Mouse (Mus musculus) forebrain, embryonic 15.5 days (tissue): Measurements from ENCODE around the gene Raly. TPM values are rescaled to one million over a fixed set of nuclear protein-coding genes. Genes with fewer than 3 reads are reported as not detected.

Experiments
- ATAC-seq: fragments of 200-750 bp; cut with Nextera tagmentation; replicated peaks from 2 replicates; pipeline ENCODE4 v1.8.0; 2017; ENCODE audit warnings: mild to moderate bottlenecking, moderate TSS enrichment, moderate library complexity
- H3K27ac ChIP-seq: fragments of 300-500 bp; sonication (generic); replicated peaks from 2 replicates; pipeline ENCODE4 v1.5.1; 2015; ENCODE audit warnings: mild to moderate bottlenecking, inconsistent platforms
- H3K27me3 ChIP-seq: fragments of 300-500 bp; sonication (generic); 2 replicates; pipeline ENCODE4 v1.6.1; 2015; ENCODE audit warnings: inconsistent platforms
- H3K36me3 ChIP-seq: fragments of 300-500 bp; sonication (generic); 2 replicates; pipeline ENCODE4 v1.6.1; 2015; ENCODE audit warnings: mild to moderate bottlenecking, inconsistent platforms
- H3K4me1 ChIP-seq: fragments of 300-500 bp; sonication (generic); 2 replicates; pipeline ENCODE4 v1.6.1; 2015; ENCODE audit warnings: inconsistent platforms
- H3K4me2 ChIP-seq: fragments of 300-500 bp; sonication (generic); replicated peaks from 2 replicates; pipeline ENCODE4 v1.6.1; 2015; ENCODE audit warnings: mild to moderate bottlenecking, inconsistent platforms
- H3K4me3 ChIP-seq: fragments of 300-500 bp; sonication (generic); 2 replicates; pipeline ENCODE4 v1.5.1; 2015; ENCODE audit warnings: mild to moderate bottlenecking, inconsistent platforms
- H3K9ac ChIP-seq: fragments of 300-500 bp; sonication (generic); replicated peaks from 2 replicates; pipeline ENCODE4 v1.6.1; 2015; ENCODE audit warnings: mild to moderate bottlenecking, inconsistent platforms
- H3K9me3 ChIP-seq: fragments of 300-500 bp; sonication (generic); 2 replicates; pipeline ENCODE4 v1.6.1; 2016; ENCODE audit warnings: inconsistent platforms
- WGBS: fragments of 180-500 bp; shearing (Covaris S2); methylation state at CpG from one replicate; pipeline ENCODE4 v1.1.7; 2015; ENCODE audit warnings: mixed read lengths; 5-methylcytosine and 5-hydroxymethylcytosine counted together
- polyA plus RNA-seq: library from polyadenylated mRNA; unstranded; fragments of >200 nt; fragmentation: Nextera tagmentation; extraction: Ambion mirVana; gene quantifications from 2 replicates; pipeline ENCODE4 v1.2.1, GENCODE M21; 2015

The Raly gene
- polyA plus RNA-seq, 1 experiment from 2014 or later: 38.2 TPM

DNA sequence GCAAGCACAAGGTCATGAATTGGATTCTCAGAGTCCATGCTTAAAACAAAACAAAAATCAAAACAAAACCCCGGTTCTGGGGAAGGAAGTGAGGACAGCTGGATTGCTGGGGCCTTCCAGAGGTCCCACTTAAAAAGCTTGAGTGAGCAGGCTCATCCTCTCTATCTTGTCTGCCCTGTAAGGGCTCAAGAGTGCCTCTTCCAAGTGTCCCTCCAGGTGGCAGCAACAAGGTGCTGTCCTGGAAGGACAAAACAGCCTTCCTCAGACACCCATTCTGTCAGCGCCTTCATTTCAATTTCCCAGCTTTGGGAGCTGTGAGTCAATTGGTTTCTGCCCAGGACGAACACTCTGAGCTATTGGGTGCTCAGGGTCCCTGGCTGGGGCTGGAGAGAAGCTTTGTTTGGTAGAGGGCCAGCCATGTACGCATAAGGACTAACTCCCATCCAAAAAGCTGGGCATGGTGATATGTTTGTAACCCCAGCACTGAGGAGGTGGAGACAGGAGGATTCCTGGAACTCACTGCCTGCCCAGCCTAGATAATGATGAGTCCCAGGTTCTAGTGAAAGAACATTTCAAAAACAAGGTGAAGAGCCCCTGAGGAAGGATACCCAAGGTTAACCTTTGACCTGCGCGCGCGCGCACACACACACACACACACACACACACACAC lies 25.9 kb upstream of the Raly start:
- Histone ChIP-seq H3K4me3 (no peak overlapping the region), H3K9me3 (no peaks in the 10 kb centered on the region), H3K27ac (no peak overlapping the region), H3K4me2 (no peak overlapping the region), H3K9ac (no peak overlapping the region), H3K4me1 (no peaks in the 10 kb centered on the region), H3K36me3 (no peaks in the 10 kb centered on the region), H3K27me3 (no peaks in the 10 kb centered on the region)
- no peak for ATAC-seq
- WGBS: 80% methylated on average over 9 of the region's 9 CpGs

DNA sequence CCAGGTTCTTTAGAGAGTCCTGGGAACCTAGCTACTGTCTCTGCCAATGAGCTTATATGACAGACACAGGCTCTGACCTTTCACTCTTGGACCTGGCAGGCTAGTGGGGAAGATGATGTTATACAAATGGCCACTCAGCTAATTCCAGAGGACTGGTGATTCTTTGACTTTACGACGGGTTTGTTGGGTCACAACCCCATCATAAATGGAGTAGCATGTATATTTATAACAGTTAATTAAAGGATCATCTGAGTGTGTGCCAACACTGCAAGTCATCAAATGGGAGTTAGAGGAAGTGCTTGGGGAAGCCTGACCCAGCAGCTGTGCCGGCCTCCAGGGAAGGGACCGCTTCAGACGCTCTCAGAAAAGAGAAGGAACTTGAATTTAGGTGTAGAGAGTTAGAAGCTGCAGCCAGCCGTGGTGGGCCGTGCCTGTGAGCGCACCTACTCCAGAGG lies 25.3 kb upstream of the Raly start:
- no peak for ATAC-seq
- Histone ChIP-seq H3K4me2 (no peak overlapping the region), H3K4me1 (no peaks in the 10 kb centered on the region), H3K27me3 (no peaks in the 10 kb centered on the region), H3K9me3 (no peaks in the 10 kb centered on the region), H3K27ac (no peak overlapping the region), H3K4me3 (no peak overlapping the region), H3K36me3 (no peaks in the 10 kb centered on the region), H3K9ac (no peak overlapping the region)
- WGBS: 89% methylated on average over 8 of the region's 8 CpGs

- Histone ChIP-seq H3K9me3 (no peaks in the 10 kb centered on the region), H3K4me2 (no peak overlapping the region), H3K9ac (no peak overlapping the region), H3K27me3 (no peaks in the 10 kb centered on the region), H3K4me1 (no peaks in the 10 kb centered on the region), H3K27ac (no peak overlapping the region), H3K36me3 (no peaks in the 10 kb centered on the region), H3K4me3 (no peak overlapping the region)
- ATAC-seq: no peak
- 91% methylated on average over 6 of the region's 6 CpGs for WGBS
These were observed 23.8 kb upstream of the Raly start for GRCm38 (mm10) chr2:154767051-154767450.

- ATAC-seq: no peak
- Histone ChIP-seq H3K9ac (no peak within 1 kb of the TSS), H3K36me3 (no peaks in the 10 kb centered on the region), H3K27me3 (no peaks in the 10 kb centered on the region), H3K4me2 (no peak within 1 kb of the TSS), H3K9me3 (no peaks in the 10 kb centered on the region), H3K27ac (no peak within 1 kb of the TSS), H3K4me1 (no peaks in the 10 kb centered on the region), H3K4me3 (no peak within 1 kb of the TSS)
These were observed 21.0 kb upstream of the Raly start, which contains the start of gene Gm14214 for GRCm38 (mm10) chr2:154769930-154770329. Gene Gm14214, minus strand, starts transcription at chr2:154770030.

- Histone ChIP-seq H3K27ac (no peak overlapping the region), H3K4me2 (no peak overlapping the region), H3K4me3 (no peak overlapping the region), H3K36me3 (no peaks in the 10 kb centered on the region), H3K9me3 (no peaks in the 10 kb centered on the region), H3K4me1 (no peaks in the 10 kb centered on the region), H3K9ac (no peak overlapping the region), H3K27me3 (no peaks in the 10 kb centered on the region)
- ATAC-seq: no peak
- 76% methylated on average over 8 of the region's 8 CpGs for WGBS
These were observed 19.3 kb upstream of the Raly start for GRCm38 (mm10) chr2:154771604-154772003.

DNA sequence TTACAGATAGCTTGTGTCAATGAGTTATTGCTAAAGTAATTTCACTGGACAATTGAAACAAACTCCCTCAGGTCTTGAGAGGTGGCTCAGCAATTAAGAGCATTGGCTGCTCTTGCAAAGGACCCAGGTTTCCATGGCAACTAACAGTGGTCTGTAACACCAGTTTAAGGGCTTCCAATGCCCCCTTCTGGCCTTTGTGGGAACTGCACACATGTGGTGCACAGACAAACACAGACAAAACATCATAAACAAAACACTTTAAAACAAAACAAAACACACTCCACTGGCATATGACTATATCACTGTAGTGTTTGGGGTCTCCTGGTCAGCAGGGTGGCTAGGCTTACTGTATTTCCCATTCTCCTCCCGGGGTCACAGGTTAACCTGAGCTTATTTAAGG lies 16.9 kb upstream of the Raly start:
- no peak for ATAC-seq
- WGBS: 90% methylated on average over 1 of the region's 1 CpGs
- no peaks in the 10 kb centered on the region for H3K27me3 ChIP-seq
- H3K4me2 ChIP-seq: no peak overlapping the region
- H3K4me1 ChIP-seq: no peaks in the 10 kb centered on the region
- H3K4me3 ChIP-seq: no peak overlapping the region
- no peak overlapping the region for H3K27ac ChIP-seq
- H3K36me3 ChIP-seq: no peaks in the 10 kb centered on the region
- H3K9ac ChIP-seq: no peak overlapping the region
- no peaks in the 10 kb centered on the region for H3K9me3 ChIP-seq

DNA sequence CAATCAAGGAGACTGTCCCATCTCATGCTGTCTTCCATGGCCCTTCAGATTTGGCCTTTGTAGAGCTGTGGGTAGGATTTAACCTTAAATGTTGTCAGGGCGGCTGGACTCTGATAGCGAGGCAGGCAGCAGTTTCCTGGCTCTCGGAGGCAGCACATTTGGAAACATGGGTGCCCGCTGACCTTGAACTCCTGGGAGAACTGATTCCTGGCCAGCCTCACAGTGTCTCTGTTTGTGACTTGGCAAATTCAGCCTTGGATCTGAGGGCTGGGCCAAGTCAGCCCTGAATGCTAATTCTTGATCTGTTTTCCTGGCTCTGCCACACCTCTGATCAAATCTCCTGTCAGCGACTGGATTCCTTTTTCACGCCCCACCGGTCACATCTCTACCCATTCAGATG lies 14.4 kb upstream of the Raly start:
- no peak overlapping the region for H3K4me3 ChIP-seq
- no peak overlapping the region for H3K4me2 ChIP-seq
- H3K4me1 ChIP-seq: no peaks in the 10 kb centered on the region
- H3K27me3 ChIP-seq: no peaks in the 10 kb centered on the region
- H3K9me3 ChIP-seq: no peaks in the 10 kb centered on the region
- ATAC-seq: no peak
- H3K36me3 ChIP-seq: no peaks in the 10 kb centered on the region
- no peak overlapping the region for H3K27ac ChIP-seq
- no peak overlapping the region for H3K9ac ChIP-seq
- 62% methylated on average over 7 of the region's 7 CpGs for WGBS

- no peak overlapping the region for H3K4me3 ChIP-seq
- H3K4me2 ChIP-seq: no peak overlapping the region
- 44% methylated on average over 3 of the region's 3 CpGs for WGBS
- no peak for ATAC-seq
- H3K9ac ChIP-seq: no peak overlapping the region
- H3K9me3 ChIP-seq: no peaks in the 10 kb centered on the region
- H3K27ac ChIP-seq: no peak overlapping the region
- no peaks in the 10 kb centered on the region for H3K27me3 ChIP-seq
- peaks cover 6% of the 10 kb centered on the region for H3K4me1 ChIP-seq
- H3K36me3 ChIP-seq: no peaks in the 10 kb centered on the region
These were observed 11.2 kb upstream of the Raly start for GRCm38 (mm10) chr2:154779648-154780047.

GRCm38 (mm10) chr2:154782361-154782760 lies 8.5 kb upstream of the Raly start:
- Histone ChIP-seq H3K9me3 (no peaks in the 10 kb centered on the region), H3K4me3 (no peak overlapping the region), H3K9ac (no peak overlapping the region), H3K4me1 (peaks cover 6% of the 10 kb centered on the region), H3K27me3 (no peaks in the 10 kb centered on the region), H3K36me3 (no peaks in the 10 kb centered on the region), H3K27ac (no peak overlapping the region), H3K4me2 (no peak overlapping the region)
- WGBS: 66% methylated on average over 4 of the region's 4 CpGs
- ATAC-seq: no peak

DNA sequence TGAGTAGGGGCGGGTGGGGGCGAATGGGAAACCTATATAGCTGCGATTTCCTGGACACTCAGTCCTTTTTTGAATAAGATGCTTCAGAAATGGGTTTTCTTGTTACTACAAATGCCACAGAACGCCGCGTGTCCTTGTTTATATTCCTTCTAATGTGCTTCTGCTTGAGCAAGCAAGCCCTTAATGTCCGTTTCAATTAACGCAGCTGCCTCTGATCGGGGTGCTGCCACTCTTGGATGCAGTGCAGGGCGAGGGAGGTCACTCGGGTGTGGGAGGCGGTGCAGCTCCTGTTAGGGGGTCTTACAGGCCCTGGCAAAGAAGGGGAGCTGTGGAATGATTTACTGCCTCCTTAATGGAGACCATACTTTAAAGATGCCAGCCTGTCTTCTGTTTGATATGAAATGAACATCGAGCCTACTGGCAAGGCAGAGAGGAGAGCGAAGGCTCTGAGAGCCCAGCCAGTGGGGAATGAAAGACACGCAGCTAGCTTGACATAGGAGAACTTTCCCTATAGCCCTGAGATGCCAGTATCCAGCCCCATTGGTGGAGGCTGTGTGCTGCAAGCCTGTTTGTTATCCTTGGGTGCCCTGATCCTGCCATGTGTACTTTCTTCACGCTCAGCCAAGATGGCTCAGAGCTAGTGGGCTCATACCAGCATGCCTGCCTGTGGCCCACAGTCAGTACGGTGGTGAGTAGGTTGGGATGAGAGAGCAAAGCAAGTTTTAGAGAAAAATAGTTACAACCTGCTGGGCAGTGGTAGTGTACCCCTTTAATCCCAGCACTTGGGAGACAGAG lies 7.8 kb upstream of the Raly start:
- H3K4me3 ChIP-seq: no peak overlapping the region
- no peaks in the 10 kb centered on the region for H3K36me3 ChIP-seq
- H3K27me3 ChIP-seq: no peaks in the 10 kb centered on the region
- H3K9ac ChIP-seq: no peak overlapping the region
- H3K4me1 ChIP-seq: peaks cover 6% of the 10 kb centered on the region
- H3K4me2 ChIP-seq: no peak overlapping the region
- no peak for ATAC-seq
- no peak overlapping the region for H3K27ac ChIP-seq
- WGBS: 47% methylated on average over 17 of the region's 17 CpGs
- no peaks in the 10 kb centered on the region for H3K9me3 ChIP-seq

- H3K4me2 ChIP-seq: no peak overlapping the region
- H3K27me3 ChIP-seq: no peaks in the 10 kb centered on the region
- WGBS: 87% methylated on average over 3 of the region's 3 CpGs
- H3K4me1 ChIP-seq: peaks cover 11% of the 10 kb centered on the region
- no peak overlapping the region for H3K4me3 ChIP-seq
- no peaks in the 10 kb centered on the region for H3K9me3 ChIP-seq
- no peaks in the 10 kb centered on the region for H3K36me3 ChIP-seq
- H3K9ac ChIP-seq: no peak overlapping the region
- no peak overlapping the region for H3K27ac ChIP-seq
- ATAC-seq: no peak
These were observed 5.6 kb upstream of the Raly start for GRCm38 (mm10) chr2:154785284-154785683.

DNA sequence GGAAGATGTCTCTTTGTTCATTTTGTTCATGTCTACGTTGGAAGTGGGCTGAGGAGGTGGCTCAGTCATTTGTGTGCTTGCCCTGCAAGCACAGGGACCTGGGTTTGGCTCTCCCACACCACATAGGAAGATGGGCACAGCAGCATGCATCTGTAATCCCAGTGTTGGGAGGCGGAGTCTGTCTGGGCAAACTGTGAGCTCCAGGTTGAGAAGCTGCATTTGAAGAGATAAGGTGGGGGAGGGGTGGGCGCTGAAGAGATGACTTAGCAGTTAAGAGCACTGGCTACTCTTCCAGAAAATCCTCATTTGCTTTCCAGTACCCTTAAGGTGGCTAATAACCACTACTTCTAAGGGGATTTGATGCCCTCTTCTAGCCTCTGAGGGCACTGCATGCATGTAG lies 4.7 kb upstream of the Raly start:
- Histone ChIP-seq H3K4me1 (peaks cover 11% of the 10 kb centered on the region), H3K9ac (no peak overlapping the region), H3K4me3 (no peak overlapping the region), H3K27me3 (no peaks in the 10 kb centered on the region), H3K9me3 (no peaks in the 10 kb centered on the region), H3K4me2 (no peak overlapping the region), H3K36me3 (no peaks in the 10 kb centered on the region), H3K27ac (no peak overlapping the region)
- no peak for ATAC-seq
- WGBS: 38% methylated on average over 3 of the region's 3 CpGs
